Mouse (Mus musculus) forebrain, postnatal 0 days (tissue): ENCODE measurements around the gene Lipt2. TPM values are rescaled to one million over a fixed set of nuclear protein-coding genes. Genes with fewer than 3 reads are reported as not detected.
A peak's percentile ranks its signal among the peaks of the same experiment; 100 is the strongest.

Experiments
- ATAC-seq: fragments of 200-750 bp; cut with Nextera tagmentation; 2 replicates; pipeline ENCODE4 v1.8.0; 2017; ENCODE audit warnings: mild to moderate bottlenecking, moderate library complexity
- DNase-seq: peaks from one replicate; pipeline ENCODE4 v3.0.0-alpha.2; 2015
- H3K27ac ChIP-seq: fragments of 300-500 bp; sonication (generic); 2 replicates; pipeline ENCODE4 v1.5.1; 2014; ENCODE audit warnings: low read depth, mild to moderate bottlenecking, antibody characterized with exemption, low read length, moderate library complexity, mixed read lengths
- H3K27me3 ChIP-seq: fragments of 300-500 bp; sonication (generic); 2 replicates; pipeline ENCODE4 v1.6.1; 2014; ENCODE audit warnings: mild to moderate bottlenecking, low read length, mixed read lengths; ENCODE audit not compliant: insufficient read depth
- H3K36me3 ChIP-seq: fragments of 300-500 bp; sonication (generic); 2 replicates; pipeline ENCODE4 v1.6.1; 2014; ENCODE audit warnings: mild to moderate bottlenecking, moderate library complexity; ENCODE audit not compliant: insufficient read depth
- H3K4me1 ChIP-seq: fragments of 300-500 bp; sonication (generic); 2 replicates; pipeline ENCODE4 v1.6.1; 2014; ENCODE audit warnings: antibody characterized with exemption; ENCODE audit not compliant: insufficient read depth
- H3K4me2 ChIP-seq: fragments of 300-500 bp; sonication (generic); 2 replicates; pipeline ENCODE4 v1.6.1; 2014; ENCODE audit warnings: low read depth, mild to moderate bottlenecking, moderate library complexity
- H3K4me3 ChIP-seq: fragments of 300-500 bp; sonication (generic); 2 replicates; pipeline ENCODE4 v1.5.1; 2014; ENCODE audit warnings: low read depth, low read length, mixed read lengths
- H3K9ac ChIP-seq: fragments of 300-500 bp; sonication (generic); 2 replicates; pipeline ENCODE4 v1.6.1; 2014; ENCODE audit warnings: mild to moderate bottlenecking
- H3K9me3 ChIP-seq: fragments of 300-500 bp; sonication (generic); 2 replicates; pipeline ENCODE4 v1.6.1; 2016; ENCODE audit warnings: low read length
- CTCF ChIP-seq: sonication (generic); IDR thresholded peaks from 2 replicates; pipeline ENCODE4 v1.5.1; 2016; ENCODE audit warnings: antibody characterized with exemption, control low read depth, low read depth
- whole genome bisulfite sequencing: fragments of 180-500 bp; shearing (Covaris S2); extraction: QIAGEN DNeasy Blood & Tissue Kit; methylation state at CpG from one replicate; pipeline ENCODE4 v1.1.7; 2014; 5-methylcytosine and 5-hydroxymethylcytosine counted together
- polyA plus RNA-seq: library from polyadenylated mRNA; unstranded; fragments of >200 nt; fragmentation: Nextera tagmentation; extraction: Ambion mirVana; gene quantifications from 2 replicates; pipeline ENCODE4 v1.2.1, GENCODE M21; 2015
- total RNA-seq: library from RNA; depleted of rRNA; stranded (reverse); fragments of >200 nt; gene quantifications from 2 replicates; pipeline ENCODE4 v1.2.3, GENCODE M21; 2014

Lipt2 gene
- total and polyA plus RNA-seq, 2 experiments from 2014 or later, result 15.9 to 20.3 TPM

DNA sequence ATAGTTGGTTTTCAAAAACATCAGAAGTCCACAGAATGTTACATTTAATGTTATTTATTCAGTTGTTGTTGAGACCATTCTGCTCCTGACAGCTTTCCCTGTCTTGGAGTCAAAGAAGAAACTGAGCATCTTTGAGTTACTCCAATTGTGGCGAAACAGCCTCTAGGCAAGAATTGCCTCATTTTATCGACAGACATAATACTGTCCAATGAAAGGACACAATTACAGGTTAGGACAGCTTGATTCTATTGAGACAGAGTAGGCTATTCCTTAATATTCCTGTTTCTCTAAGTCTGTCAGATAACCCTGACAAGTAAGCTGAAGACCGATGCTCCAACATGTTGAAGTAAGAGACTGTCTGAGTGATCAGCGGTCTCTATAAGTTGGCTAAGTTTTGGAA is 21.0 kb upstream of the Lipt2 start:
- no peak overlapping the region for H3K4me2 ChIP-seq
- ATAC-seq, result no peak
- 90% methylated on average over 4 of the region's 4 CpGs for WGBS

GRCm38 (mm10) chr7:100140591-100140990 is 18.5 kb upstream of the Lipt2 start:
- Histone ChIP-seq H3K27me3 (no peaks in the 10 kb centered on the region; the same call in 1 of the 2 replicates), H3K27ac (no peak overlapping the region), H3K9me3 (no peaks in the 10 kb centered on the region), H3K36me3 (no peaks in the 10 kb centered on the region), H3K4me2 (no peak overlapping the region), H3K4me3 (no peak overlapping the region), H3K4me1 (no peaks in the 10 kb centered on the region), H3K9ac (no peak overlapping the region)
- no peak for ATAC-seq
- TF ChIP-seq CTCF, result no peak
- no peak for DNase-seq
- WGBS, result 83% methylated on average over 1 of the region's 1 CpGs

More for the DNA sequence above, 21.0 kb upstream of the Lipt2 start:
- no peak overlapping the region for H3K27ac ChIP-seq
- H3K36me3 ChIP-seq, result no peaks in the 10 kb centered on the region
- TF ChIP-seq CTCF, result no peak
- H3K9me3 ChIP-seq, result no peaks in the 10 kb centered on the region
- no peak overlapping the region for H3K4me3 ChIP-seq
- no peaks in the 10 kb centered on the region for H3K4me1 ChIP-seq
- H3K27me3 ChIP-seq, result no peaks in the 10 kb centered on the region
- DNase-seq, result no peak
- no peak overlapping the region for H3K9ac ChIP-seq

- Histone ChIP-seq H3K4me3 (no peak overlapping the region), H3K27me3 (no peaks in the 10 kb centered on the region; the same call in 1 of the 2 replicates), H3K4me1 (no peaks in the 10 kb centered on the region), H3K4me2 (no peak overlapping the region), H3K36me3 (no peaks in the 10 kb centered on the region), H3K9ac (no peak overlapping the region), H3K27ac (no peak overlapping the region), H3K9me3 (no peaks in the 10 kb centered on the region)
- no peak for DNase-seq
- ATAC-seq, result no peak
- no peak for TF ChIP-seq CTCF
- WGBS, result 90% methylated on average over 4 of the region's 4 CpGs
Observed at GRCm38 (mm10) chr7:100148586-100148985, 10.5 kb upstream of the Lipt2 start.

- ATAC-seq (no peak), DNase-seq (no peak)
- Histone ChIP-seq H3K9me3 (no peaks in the 10 kb centered on the region), H3K27me3 (no peaks in the 10 kb centered on the region; the same call in 1 of the 2 replicates), H3K4me1 (no peaks in the 10 kb centered on the region), H3K9ac (no peak overlapping the region), H3K36me3 (no peaks in the 10 kb centered on the region), H3K27ac (no peak overlapping the region), H3K4me3 (no peak overlapping the region), H3K4me2 (no peak overlapping the region)
- WGBS, result 53% methylated on average over 10 of the region's 10 CpGs
- no peak for TF ChIP-seq CTCF
Observed at GRCm38 (mm10) chr7:100150086-100150485, 9.0 kb upstream of the Lipt2 start.

GRCm38 (mm10) chr7:100150626-100151025 is 8.5 kb upstream of the Lipt2 start:
- no peak for DNase-seq
- WGBS, result 87% methylated on average over 11 of the region's 11 CpGs
- H3K9me3 ChIP-seq, result no peaks in the 10 kb centered on the region

GRCm38 (mm10) chr7:100157669-100158068 is 1.4 kb upstream of the Lipt2 start:
- no peaks in the 10 kb centered on the region for H3K27me3 ChIP-seq
- no peak for TF ChIP-seq CTCF

More at GRCm38 (mm10) chr7:100150626-100151025, 8.5 kb upstream of the Lipt2 start:
- H3K27me3 ChIP-seq, result no peaks in the 10 kb centered on the region
- no peak for TF ChIP-seq CTCF
- H3K36me3 ChIP-seq, result no peaks in the 10 kb centered on the region
- ATAC-seq, result no peak
- H3K4me3 ChIP-seq, result no peak overlapping the region
- H3K27ac ChIP-seq, result no peak overlapping the region
- H3K4me1 ChIP-seq, result no peaks in the 10 kb centered on the region
- H3K9ac ChIP-seq, result no peak overlapping the region
- H3K4me2 ChIP-seq, result no peak overlapping the region

DNA sequence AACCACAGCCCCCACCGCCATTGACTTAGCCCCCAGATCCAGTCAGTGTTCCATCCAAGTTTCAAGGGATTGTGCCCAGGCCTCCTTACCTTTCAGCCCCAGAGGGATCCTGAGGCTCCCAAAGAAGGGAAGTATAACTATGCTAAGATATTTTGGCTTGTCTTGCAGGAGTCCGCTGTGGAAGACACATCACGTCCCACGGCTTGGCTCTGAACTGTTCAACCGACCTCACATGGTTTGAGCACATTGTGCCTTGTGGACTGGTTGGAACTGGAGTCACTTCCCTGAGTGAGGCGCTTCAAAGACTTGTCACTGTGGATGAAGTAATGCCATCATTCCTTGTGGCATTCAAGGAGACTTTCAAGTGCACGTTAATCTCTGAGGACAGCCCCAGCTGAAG is 929 bp downstream of the Lipt2 start:
- Histone ChIP-seq H3K4me2 (peak overlapping the region; percentile 84), H3K27ac (peak overlapping the region; percentile 87), H3K27me3 (no peaks in the 10 kb centered on the region), H3K4me1 (no peaks in the 10 kb centered on the region; the same call in 1 of the 2 replicates), H3K9me3 (no peaks in the 10 kb centered on the region), H3K36me3 (no peaks in the 10 kb centered on the region), H3K9ac (peak overlapping the region; percentile 91), H3K4me3 (peak overlapping the region; percentile 84)
- ATAC-seq (peak; percentile 3), DNase-seq (no peak)
- WGBS, result 66% methylated on average over 7 of the region's 7 CpGs
- no peak for TF ChIP-seq CTCF

More at GRCm38 (mm10) chr7:100157669-100158068, 1.4 kb upstream of the Lipt2 start:
- DNase-seq, result no peak
- Histone ChIP-seq H3K4me1 (no peaks in the 10 kb centered on the region; the same call in 1 of the 2 replicates), H3K36me3 (no peaks in the 10 kb centered on the region), H3K9ac (no peak overlapping the region), H3K27ac (no peak overlapping the region), H3K4me3 (no peak overlapping the region), H3K9me3 (no peaks in the 10 kb centered on the region), H3K4me2 (no peak overlapping the region)
- no peak for ATAC-seq
- 75% methylated on average over 4 of the region's 4 CpGs for WGBS
